Mouse (Mus musculus): ENCODE measurements around the gene Ltb.

The Ltb gene

DNA sequence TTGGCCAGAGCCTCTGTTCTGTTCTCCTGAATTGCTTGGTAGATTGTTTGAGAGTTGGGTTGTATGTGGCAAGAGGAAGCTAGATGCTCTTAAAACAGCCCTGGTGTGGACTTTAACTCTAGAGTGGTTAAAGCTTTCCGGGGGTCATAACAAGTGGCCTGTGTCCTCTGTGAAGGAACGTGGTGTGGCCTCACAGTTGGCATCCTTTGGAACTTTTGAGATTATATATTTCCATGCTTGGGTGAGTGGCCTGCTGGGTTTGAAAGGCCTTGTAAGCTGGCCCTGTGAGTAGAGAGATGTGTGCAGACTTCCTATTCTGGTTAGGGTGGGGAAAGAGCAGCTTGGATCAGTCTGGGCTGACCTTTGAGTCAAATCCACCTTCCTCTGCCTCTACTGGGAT is 50.8 kb downstream of the Ltb start:
- no peak for DNase-seq (ENCODE audit: low spot score in 2 of 2)
